Mouse (Mus musculus): ENCODE results near the gene Prss23.

- TF ChIP-seq POLR2A (IDR thresholded peaks at IDR 0.05; ENCODE audit: extremely low read depth, insufficient read depth, low read length) (no peak), CTCF (IDR thresholded peaks at IDR 0.05; ENCODE audit: low read depth, low read length) (no peak)
These were observed 456 bp upstream of the Prss23 start for GRCm38 (mm10) chr7:89527430-89527856.
